Mouse (Mus musculus) lung, adult 2 months (tissue): ENCODE results near the gene Ogdh. TPM values are rescaled to one million over a fixed set of nuclear protein-coding genes. Genes with fewer than 3 reads are reported as not detected.

ENCODE experiments used
- DNase-seq: peaks from one replicate; pipeline ENCODE4 v3.0.0; 2022
- H3K4me1 ChIP-seq: fragments of 200-500 bp; 2 replicates; pipeline ENCODE4 v1.6.1; 2011; ENCODE audit warnings: low read length; ENCODE audit not compliant: control insufficient read depth, insufficient read depth
- H3K4me3 ChIP-seq: fragments of 200-500 bp; replicated peaks from 2 replicates; pipeline ENCODE3; 2011; ENCODE audit warnings: low read depth, mild to moderate bottlenecking, control low read depth, low read length; ENCODE audit errors: extremely low read depth
- CTCF ChIP-seq: fragments of 200-500 bp; IDR thresholded peaks from 2 replicates; pipeline ENCODE4 v1.5.1; 2011; ENCODE audit warnings: mild to moderate bottlenecking, low read length, control low read depth; ENCODE audit not compliant: insufficient read depth
- POLR2A ChIP-seq: fragments of 200-500 bp; IDR thresholded peaks from 2 replicates; pipeline ENCODE4 v1.6.1; 2011; ENCODE audit warnings: low read depth, mild to moderate bottlenecking, control low read depth, low read length, borderline replicate concordance; ENCODE audit errors: extremely low read depth
- WGBS: fragments of 180-500 bp; shearing (Covaris S2); methylation state at CpG from one replicate; pipeline ENCODE4 v1.1.7; 2018; 5-methylcytosine and 5-hydroxymethylcytosine counted together
- polyA plus RNA-seq: library from polyadenylated mRNA; depleted of rRNA; stranded (reverse); fragments of >200 nt; gene quantifications from 2 replicates; pipeline ENCODE4 v1.2.3, GENCODE M21; 2012; rRNA removed

The Ogdh gene
- polyA plus RNA-seq, 1 experiment = 181 TPM

GRCm38 (mm10) chr11:6392857-6393256 lies 101.4 kb downstream of the Ogdh start:
- DNase-seq = no peak
- WGBS = 60% methylated on average over 6 of the region's 6 CpGs
- TF ChIP-seq CTCF (no peak), POLR2A (no peak)
- Histone ChIP-seq H3K4me3 (no peak overlapping the region), H3K4me1 (peaks cover 9% of the 10 kb centered on the region; the same call in 1 of the 2 replicates)

DNA sequence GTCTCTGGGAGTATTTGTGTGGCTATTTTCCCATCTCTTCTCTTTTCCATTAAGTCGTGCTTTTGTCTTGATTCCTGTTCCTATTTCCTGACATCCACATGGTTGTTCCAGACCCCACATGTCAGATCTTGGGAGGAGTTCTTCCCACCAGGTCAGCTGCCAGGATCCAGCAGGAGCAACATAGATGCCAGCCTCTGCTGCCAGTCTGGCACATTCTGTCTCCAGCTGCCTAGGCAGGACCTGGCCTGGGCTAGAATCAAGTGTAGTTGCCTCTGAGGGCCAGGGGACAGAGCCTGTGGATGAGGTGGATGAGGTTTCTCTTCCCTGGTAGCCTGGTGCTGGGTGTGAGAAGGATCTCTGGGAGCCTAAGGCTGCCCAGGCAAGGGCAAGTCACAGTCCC lies 102.4 kb downstream of the Ogdh start:
- TF ChIP-seq POLR2A = no peak
- TF ChIP-seq CTCF = no peak
- DNase-seq = no peak
- Histone ChIP-seq H3K4me1 (peaks cover 7% of the 10 kb centered on the region; the same call in 1 of the 2 replicates), H3K4me3 (no peak overlapping the region)
- WGBS = 54% methylated on average over 1 of the region's 1 CpGs

DNA sequence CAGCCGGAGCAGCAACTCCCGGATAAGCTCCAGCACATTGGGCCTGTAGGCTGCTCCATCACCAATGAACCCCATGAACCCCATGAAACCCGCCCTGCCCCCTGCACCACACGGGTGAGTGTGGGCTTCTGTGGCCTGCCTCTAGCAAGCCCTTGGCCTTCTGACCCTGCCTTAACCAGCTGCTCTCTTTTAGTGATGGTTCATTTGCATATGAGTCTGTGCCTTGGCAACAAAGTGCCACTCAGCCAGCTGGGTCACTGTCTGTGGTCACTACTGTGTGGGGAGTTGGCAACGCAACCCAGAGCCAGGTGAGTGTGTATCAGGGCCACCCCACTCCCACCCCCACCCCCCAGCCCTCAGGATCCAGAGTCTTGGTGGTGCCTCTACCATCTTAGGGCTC lies 104.1 kb downstream of the Ogdh start:
- no peak for DNase-seq
- TF ChIP-seq CTCF (no peak), POLR2A (no peak)
- WGBS = 90% methylated on average over 5 of the region's 5 CpGs
- Histone ChIP-seq H3K4me3 (no peak overlapping the region), H3K4me1 (no peaks in the 10 kb centered on the region; the same call in 1 of the 2 replicates)

- no peak for DNase-seq
- no peak for TF ChIP-seq CTCF
- no peak for TF ChIP-seq POLR2A
- H3K4me3 ChIP-seq = no peak overlapping the region
- H3K4me1 ChIP-seq = no peaks in the 10 kb centered on the region
- 92% methylated on average over 10 of the region's 10 CpGs for WGBS
Measured at GRCm38 (mm10) chr11:6398141-6398540, 106.7 kb downstream of the Ogdh start.

DNA sequence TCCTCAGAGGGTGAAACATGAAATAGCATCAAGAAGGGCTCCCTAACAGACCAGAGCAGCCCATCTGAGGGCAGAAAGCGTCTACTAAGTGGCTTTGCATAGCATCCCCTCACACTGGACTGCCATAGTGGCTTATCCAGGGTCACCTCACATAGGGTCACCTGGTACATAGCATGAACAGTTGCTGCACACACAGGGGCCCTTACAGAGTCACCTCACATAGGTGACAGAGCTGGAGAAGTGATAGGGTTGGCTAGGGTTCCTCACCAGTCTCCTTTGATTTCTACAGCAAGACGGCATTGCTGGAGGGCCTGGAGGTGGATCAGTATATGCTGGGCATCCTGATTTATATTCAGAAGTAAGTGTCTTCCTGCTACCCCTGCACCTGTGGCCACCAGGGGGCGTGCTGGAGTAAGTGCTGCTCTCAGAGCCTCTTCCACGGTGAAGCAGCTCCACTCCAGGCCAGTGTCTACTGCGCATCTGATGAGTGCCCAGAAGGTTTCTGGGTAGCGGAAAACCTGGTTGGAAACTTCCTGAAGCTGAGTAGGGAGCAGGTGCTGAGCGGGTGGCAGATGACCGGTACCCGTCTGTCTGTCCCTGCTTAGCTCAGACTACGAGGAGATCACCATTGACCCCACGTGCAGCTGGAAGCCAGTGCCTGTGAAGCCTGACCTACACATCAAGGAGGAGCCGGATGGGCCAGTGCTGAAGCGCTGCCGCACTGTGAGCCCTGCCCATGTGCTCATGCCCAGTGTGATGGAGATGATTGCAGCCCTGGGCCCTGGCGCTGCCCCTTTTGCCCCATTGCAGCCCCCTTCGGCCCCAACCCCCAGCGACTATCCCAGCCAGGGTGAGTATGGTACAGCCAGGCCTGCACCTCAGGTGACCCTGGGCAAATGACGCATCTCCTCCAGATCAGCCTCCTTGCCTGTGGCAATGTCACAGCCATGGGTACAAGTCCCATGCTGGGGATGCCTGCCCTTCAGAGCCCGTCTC lies 111.4 kb downstream of the Ogdh start:
- peaks cover 23% of the 10 kb centered on the region for H3K4me1 ChIP-seq
- 84% methylated on average over 19 of the region's 19 CpGs for WGBS
- no peak overlapping the region for H3K4me3 ChIP-seq
- DNase-seq = peak; percentile 73
- TF ChIP-seq POLR2A (no peak), CTCF (peak; percentile 83)

GRCm38 (mm10) chr11:6403830-6404405 lies 112.5 kb downstream of the Ogdh start:
- Histone ChIP-seq H3K4me3 (no peak overlapping the region), H3K4me1 (peaks cover 23% of the 10 kb centered on the region)
- DNase-seq = no peak
- no peak for TF ChIP-seq POLR2A
- TF ChIP-seq CTCF = no peak
- 86% methylated on average over 5 of the region's 5 CpGs for WGBS

GRCm38 (mm10) chr11:6404699-6405566 lies 113.5 kb downstream of the Ogdh start:
- Histone ChIP-seq H3K4me3 (no peak overlapping the region), H3K4me1 (peaks cover 23% of the 10 kb centered on the region)
- peak; percentile 51 for DNase-seq
- WGBS = 61% methylated on average over 9 of the region's 9 CpGs
- TF ChIP-seq POLR2A (no peak), CTCF (no peak)

- Histone ChIP-seq H3K4me3 (no peak overlapping the region), H3K4me1 (peaks cover 23% of the 10 kb centered on the region)
- WGBS = 59% methylated on average over 4 of the region's 4 CpGs
- DNase-seq = no peak
- no peak for TF ChIP-seq POLR2A
- TF ChIP-seq CTCF = no peak
Measured at GRCm38 (mm10) chr11:6405591-6406081, 114.2 kb downstream of the Ogdh start.

Other genes with a start within 250 kb of the Ogdh start
- 13.8 and 17.8 TPM in 2 replicates for gene Camk2b, start 225.3 kb upstream of the Ogdh start, polyA plus RNA-seq
- 0.11 TPM in 1 of 2 replicates, not detected in the other for gene A730071L15Rik, start 91.6 kb upstream of the Ogdh start, polyA plus RNA-seq
- 29.4 and 52.9 TPM in 2 replicates for gene Nudcd3, start 91.2 kb upstream of the Ogdh start, polyA plus RNA-seq
- 0.09 and 0.34 TPM in 2 replicates for gene Npc1l1, start 61.5 kb upstream of the Ogdh start, polyA plus RNA-seq
- 20.1 and 25.2 TPM in 2 replicates for gene Ddx56, start 23.9 kb upstream of the Ogdh start, polyA plus RNA-seq
- 87.0 and 111 TPM in 2 replicates for gene Tmed4, start 16.8 kb upstream of the Ogdh start, polyA plus RNA-seq
- gene Zmiz2, start 97.4 kb downstream of the Ogdh start, polyA plus RNA-seq = 50.3 and 58.5 TPM in 2 replicates
- 407 and 532 TPM in 2 replicates for gene Ppia, start 123.8 kb downstream of the Ogdh start, polyA plus RNA-seq
- gene H2afv, start 152.8 kb downstream of the Ogdh start, polyA plus RNA-seq = 39.1 and 51.4 TPM in 2 replicates
- 10.7 and 11.0 TPM in 2 replicates for gene Purb, start 184.3 kb downstream of the Ogdh start, polyA plus RNA-seq
- gene Myo1g, start 229.3 kb downstream of the Ogdh start, polyA plus RNA-seq = 37.1 and 52.3 TPM in 2 replicates